Mouse (Mus musculus) testis, adult 2 months (tissue): ENCODE measurements around the gene Plxnc1.

ENCODE experiments used
- CTCF ChIP-seq: fragments of 200-500 bp; IDR thresholded peaks from 2 replicates; pipeline ENCODE4 v1.5.1; 2012; ENCODE audit warnings: low read depth, mild to moderate bottlenecking, inconsistent platforms, low read length, moderate library complexity; ENCODE audit not compliant: control insufficient read depth, insufficient read depth, insufficient replicate concordance
- POLR2A ChIP-seq: fragments of 200-500 bp; IDR thresholded peaks from 2 replicates; pipeline ENCODE4 v1.6.1; 2012; ENCODE audit warnings: low read depth, mild to moderate bottlenecking, inconsistent platforms, low read length, moderate library complexity; ENCODE audit not compliant: control insufficient read depth

DNA sequence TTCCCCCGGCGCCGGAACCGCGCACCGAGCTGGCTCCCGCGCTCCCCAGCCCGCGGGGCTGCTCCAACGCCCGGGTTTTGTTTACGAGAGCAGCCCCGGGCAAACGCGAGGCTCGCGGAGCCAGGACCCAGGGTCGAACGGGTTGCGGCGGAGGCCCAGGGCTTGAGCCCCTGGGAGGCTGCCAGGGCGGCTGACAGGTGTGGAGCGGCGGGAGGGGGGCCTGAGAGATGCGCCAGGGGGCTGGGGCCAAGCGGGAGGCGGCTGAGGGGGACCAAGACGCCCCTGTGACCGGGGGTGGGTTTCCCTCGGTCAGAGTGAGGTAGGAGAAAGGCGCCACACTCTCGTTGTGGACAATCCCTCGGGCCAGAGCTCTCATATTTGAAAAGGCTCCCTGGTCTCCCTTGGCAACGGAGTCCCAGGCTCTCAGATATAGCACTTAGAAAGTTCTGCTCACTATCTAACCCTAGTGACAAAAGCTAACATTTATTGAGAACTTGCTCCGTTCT lies 624 bp upstream of the Plxnc1 start:
- TF ChIP-seq POLR2A (no peak), CTCF (no peak)
